Mouse (Mus musculus): ENCODE results near the gene Lpcat4.

DNA sequence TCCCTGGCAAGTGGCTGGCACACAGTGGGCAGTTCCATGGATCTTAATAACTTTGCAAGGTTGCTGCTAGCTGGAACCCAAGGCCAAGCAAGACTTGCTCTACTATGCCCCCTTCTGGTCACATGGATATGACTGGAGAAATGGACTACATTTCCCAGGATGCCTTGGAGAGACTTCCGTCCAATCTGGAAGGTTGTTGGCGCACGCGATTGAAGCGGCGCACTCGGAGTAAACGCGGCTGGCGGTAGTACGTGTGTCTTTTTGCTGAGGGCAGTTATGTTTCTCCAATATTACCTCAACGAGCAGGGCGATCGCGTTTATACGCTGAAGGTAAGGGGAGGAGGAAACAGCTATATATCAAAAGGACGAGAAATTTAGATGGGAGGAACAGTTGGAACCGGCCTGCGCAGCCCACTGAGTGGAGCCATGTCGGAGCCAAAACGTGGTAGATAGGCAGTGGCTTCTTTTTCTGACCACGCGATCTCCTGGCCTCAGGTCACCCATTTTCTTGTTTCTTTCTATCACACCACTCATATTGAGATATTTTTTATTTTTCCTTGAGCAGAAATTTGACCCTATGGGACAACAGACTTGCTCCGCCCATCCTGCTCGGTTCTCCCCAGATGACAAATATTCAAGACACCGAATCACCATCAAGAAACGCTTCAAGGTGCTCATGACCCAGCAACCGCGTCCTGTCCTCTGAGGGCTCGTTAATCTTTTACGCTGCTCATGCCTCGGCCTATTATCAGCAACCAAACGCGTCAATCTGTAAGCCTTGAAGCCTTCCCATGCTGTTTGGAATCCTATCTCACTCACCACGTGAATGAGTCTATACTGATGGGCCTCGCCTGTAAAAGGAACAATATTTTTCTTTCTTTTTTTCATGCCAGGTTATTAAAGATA lies 22.7 kb downstream of the Lpcat4 start, which contains the start of gene Nop10:
- peak; percentile 61 for TF ChIP-seq CTCF (IDR thresholded peaks at IDR 0.05; ENCODE audit: low read depth, low read length)
- peak; percentile 92 for TF ChIP-seq POLR2A (IDR thresholded peaks at IDR 0.05; ENCODE audit: extremely low read depth, insufficient read depth, low read length)

All from liver, adult 2 months (tissue).